ENCODE assay signal across 10 mouse cellular contexts in genomic region chr19:28452951-28453520, GRCm38 (mm10).
DNase-seq lines count a peak whose midpoint lies in the region; ATAC-seq lines count a peak whose summit lies in the region.
"Had no signal": no experiment of that assay in that cellular context is flagged by ENCODE, and none has a peak within 500 bp of the region (broad histone marks: within the 10 kb centered on the region; RNA-seq: fewer than 3 reads in every experiment).

No protein-coding gene starts in this region.

- 30% methylated on average over 12 of the region's 12 CpGs for WGBS in kidney, embryonic 14.5 days
- 30% methylated on average over 12 of the region's 12 CpGs for WGBS in hindbrain, embryonic 10.5 days
- WGBS in midbrain, embryonic 10.5 days: 48% methylated on average over 12 of the region's 12 CpGs
- WGBS in intestine, embryonic 16.5 days: 61% methylated on average over 12 of the region's 12 CpGs

- peak; percentile 16 for DNase-seq in kidney, postnatal 10 days
- peak; percentile 29 for DNase-seq in hindbrain, embryonic 10.5 days (ENCODE audit: low spot score)
- peak; percentile 28 for DNase-seq in midbrain, embryonic 10.5 days (ENCODE audit: low spot score)
- no peak for DNase-seq in thymus, postnatal 0 days (ENCODE audit: low spot score)
- no peak for DNase-seq in lung, postnatal 14 days
- DNase-seq in spleen, postnatal 4 days (ENCODE audit: low spot score in 2 of 2): no peak
- DNase-seq: thymus, adult 2 months had no signal

- no peaks in the 10 kb centered on the region for H3K9me3 ChIP-seq in kidney, embryonic 14.5 days (ENCODE audit: control insufficient read depth, low read length)
- H3K9me3 ChIP-seq in hindbrain, embryonic 10.5 days: no peaks in the 10 kb centered on the region
- no peaks in the 10 kb centered on the region for H3K9me3 ChIP-seq in midbrain, embryonic 10.5 days (replicated peaks)
- H3K9me3 ChIP-seq in intestine, embryonic 16.5 days (ENCODE audit: control insufficient read depth, low read length): no peaks in the 10 kb centered on the region
- H3K9me3 ChIP-seq: lung, embryonic 15.5 days had no signal

- H3K27me3 ChIP-seq in kidney, embryonic 14.5 days (ENCODE audit: control insufficient read depth, insufficient read depth, low read length): no peaks in the 10 kb centered on the region
- H3K27me3 ChIP-seq in hindbrain, embryonic 10.5 days (ENCODE audit: insufficient read depth, poor library complexity, severe bottlenecking): no peaks in the 10 kb centered on the region
- H3K27me3 ChIP-seq in midbrain, embryonic 10.5 days (ENCODE audit: low read depth, poor library complexity, severe bottlenecking): no peaks in the 10 kb centered on the region
- no peaks in the 10 kb centered on the region for H3K27me3 ChIP-seq in intestine, embryonic 16.5 days (replicated peaks; ENCODE audit: control insufficient read depth, insufficient read depth, low read length)
- H3K27me3 ChIP-seq: lung, embryonic 15.5 days had no signal

- H3K9ac ChIP-seq in kidney, embryonic 14.5 days (ENCODE audit: low read depth, low read length): no peak overlapping the region
- no peak overlapping the region for H3K9ac ChIP-seq in intestine, embryonic 16.5 days (ENCODE audit: low read depth, low read length)
- H3K9ac ChIP-seq: lung, embryonic 15.5 days had no signal

- no peak overlapping the region for H3K27ac ChIP-seq in kidney, embryonic 14.5 days (ENCODE audit: low read depth, low read length)
- peak overlapping the region; percentile 75 for H3K27ac ChIP-seq in hindbrain, embryonic 10.5 days
- H3K27ac ChIP-seq in midbrain, embryonic 10.5 days (replicated peaks): peak overlapping the region; percentile 70
- H3K27ac ChIP-seq in intestine, embryonic 16.5 days (ENCODE audit: low read length): no peak overlapping the region
- H3K27ac ChIP-seq: lung, embryonic 15.5 days had no signal

- no peaks in the 10 kb centered on the region for H3K36me3 ChIP-seq in kidney, embryonic 14.5 days (ENCODE audit: control insufficient read depth, insufficient read depth, low read length)
- H3K36me3 ChIP-seq in hindbrain, embryonic 10.5 days: no peaks in the 10 kb centered on the region
- no peaks in the 10 kb centered on the region for H3K36me3 ChIP-seq in midbrain, embryonic 10.5 days
- H3K36me3 ChIP-seq in intestine, embryonic 16.5 days (ENCODE audit: control insufficient read depth, insufficient read depth, low read length): no peaks in the 10 kb centered on the region
- H3K36me3 ChIP-seq: lung, embryonic 15.5 days had no signal

- no peak overlapping the region for H3K4me3 ChIP-seq in kidney, embryonic 14.5 days (ENCODE audit: low read length)
- no peak overlapping the region for H3K4me3 ChIP-seq in hindbrain, embryonic 10.5 days
- H3K4me3 ChIP-seq in midbrain, embryonic 10.5 days: no peak overlapping the region; the same call in 1 of the 2 replicates
- no peak overlapping the region for H3K4me3 ChIP-seq in intestine, embryonic 16.5 days (ENCODE audit: low read length)
- H3K4me3 ChIP-seq: lung, embryonic 15.5 days had no signal

- H3K4me1 ChIP-seq in kidney, embryonic 14.5 days (ENCODE audit: control insufficient read depth, insufficient read depth, low read length): peaks cover 6% of the 10 kb centered on the region; the same call in 1 of the 2 replicates
- H3K4me1 ChIP-seq in hindbrain, embryonic 10.5 days (replicated peaks): peaks cover 36% of the 10 kb centered on the region
- peaks cover 31% of the 10 kb centered on the region for H3K4me1 ChIP-seq in midbrain, embryonic 10.5 days
- peaks cover 4% of the 10 kb centered on the region; the same call in 1 of the 2 replicates for H3K4me1 ChIP-seq in intestine, embryonic 16.5 days (ENCODE audit: control insufficient read depth, insufficient read depth, low read length)
- H3K4me1 ChIP-seq: lung, embryonic 15.5 days had no signal

- no peak overlapping the region for H3K4me2 ChIP-seq in kidney, embryonic 14.5 days (replicated peaks; ENCODE audit: low read depth, low read length)
- H3K4me2 ChIP-seq in intestine, embryonic 16.5 days (ENCODE audit: low read depth, low read length): no peak overlapping the region
- H3K4me2 ChIP-seq: lung, embryonic 15.5 days had no signal

- ATAC-seq in kidney, embryonic 14.5 days (ENCODE audit: low FRiP score, low TSS enrichment): no peak
- no peak for ATAC-seq in intestine, embryonic 16.5 days

Comparison
In these comparisons a context has a peak if more than half of its experiments do, and no peak if none do; other contexts are left out.
1. DNase-seq: peak in kidney, postnatal 10 days (single experiment), hindbrain, embryonic 10.5 days (single experiment) and midbrain, embryonic 10.5 days (single experiment); none in thymus, postnatal 0 days (single experiment), lung, postnatal 14 days (single experiment) and spleen, postnatal 4 days (0 of 2).
2. H3K27ac ChIP-seq: peak in hindbrain, embryonic 10.5 days (single experiment) and midbrain, embryonic 10.5 days (single experiment); none in kidney, embryonic 14.5 days (single experiment) and intestine, embryonic 16.5 days (single experiment).